Mouse (Mus musculus) spleen, postnatal 10 days (tissue): Measurements from ENCODE around the gene Kansl1.
"Not testable (repeated sequence)": the region's sequence is repeated elsewhere in the genome, so short reads cannot be mapped to it uniquely, and the experiment has no call there.

ENCODE experiments used
- DNase-seq, 2 experiments: peaks; one replicate each; pipeline ENCODE4 v3.0.0; 2021 to 2022; ENCODE audit warnings: low spot score in 2 of 2

Kansl1 gene

GRCm38 (mm10) chr11:104468751-104469268 is at the start of gene Kansl1:
Kansl1 (minus strand) TSS chr11:104468861.
- DNase-seq, result peak; percentile 33 to 47

DNA sequence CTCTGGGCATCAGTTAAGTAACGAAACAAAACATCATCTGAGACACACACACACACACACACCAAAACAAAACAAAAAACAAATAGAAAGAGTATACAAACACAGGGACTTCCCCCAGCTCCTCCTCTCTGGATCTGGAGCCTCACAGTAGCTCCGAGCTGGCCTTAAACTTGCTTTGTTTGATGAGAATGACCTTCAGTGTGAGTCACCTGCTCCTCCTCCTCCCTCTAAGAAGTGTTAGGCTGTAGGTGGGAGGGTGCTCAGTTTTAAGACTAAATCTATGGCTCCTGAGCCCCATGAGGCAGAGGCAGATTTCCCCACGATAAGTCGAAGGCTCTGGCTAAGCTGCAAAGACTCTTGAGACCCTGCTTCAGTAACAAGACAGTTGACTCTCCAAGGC is 43.8 kb upstream of the Kansl1 start:
- no peak for DNase-seq

DNA sequence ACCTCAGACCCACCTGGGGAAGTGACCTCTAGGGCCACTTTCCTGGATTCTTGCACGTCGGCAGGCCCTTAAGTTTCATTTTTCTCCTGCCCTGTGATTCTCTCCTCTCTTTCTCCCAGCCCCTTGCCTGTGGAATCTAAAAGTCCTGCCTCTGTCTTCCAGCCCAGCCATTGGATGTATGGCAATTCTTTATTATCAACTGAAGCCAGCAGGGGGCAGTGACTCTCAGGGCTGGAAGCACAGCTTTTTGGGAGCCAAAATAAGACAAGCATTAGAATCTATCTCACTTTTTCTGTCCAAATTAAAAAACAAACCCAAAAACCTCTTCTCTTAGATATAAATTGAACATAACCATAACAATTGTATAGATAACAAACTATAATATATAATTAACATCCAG is 41.9 kb upstream of the Kansl1 start:
- peak in 1 of 2 experiments; percentile 55 for DNase-seq

DNA sequence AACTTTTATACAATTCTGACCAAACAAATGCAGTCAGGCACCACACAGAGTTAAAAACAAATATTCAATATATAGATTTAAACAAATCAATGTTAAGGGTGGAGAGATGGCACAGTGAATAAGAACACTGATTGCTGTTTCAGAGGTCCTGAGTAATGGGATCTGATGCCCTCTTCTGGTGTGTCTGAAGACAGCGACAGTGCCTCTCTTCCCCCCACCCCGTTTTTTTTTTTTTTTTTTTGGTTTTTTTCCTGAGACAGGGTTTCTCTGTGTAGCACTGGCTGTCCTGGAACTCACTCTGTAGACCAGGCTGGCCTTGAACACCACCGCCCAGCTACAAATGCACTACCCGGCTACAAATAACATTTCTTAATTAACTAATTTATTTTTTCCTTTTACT is 39.8 kb upstream of the Kansl1 start:
- no peak for DNase-seq

DNA sequence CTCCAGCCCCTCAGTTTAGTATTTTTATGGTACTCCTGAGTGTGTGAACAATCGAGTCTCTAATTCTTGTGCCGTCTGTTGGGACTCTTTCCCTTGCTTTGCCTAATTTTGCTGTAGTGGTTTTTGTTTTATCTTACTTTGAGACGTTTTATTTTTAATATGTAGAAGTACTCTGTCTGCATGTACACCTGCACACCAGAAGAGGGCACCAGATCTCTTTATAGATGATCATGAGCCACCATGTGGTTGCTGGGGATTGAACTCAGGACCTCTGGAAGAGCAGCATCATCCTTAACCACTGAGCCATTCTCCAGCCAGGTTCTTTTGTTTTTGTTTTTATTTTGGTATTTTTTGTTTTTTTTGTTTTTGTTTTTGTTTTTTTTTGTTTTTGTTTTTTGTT is 19.6 kb upstream of the Kansl1 start:
- DNase-seq, result no peak

DNA sequence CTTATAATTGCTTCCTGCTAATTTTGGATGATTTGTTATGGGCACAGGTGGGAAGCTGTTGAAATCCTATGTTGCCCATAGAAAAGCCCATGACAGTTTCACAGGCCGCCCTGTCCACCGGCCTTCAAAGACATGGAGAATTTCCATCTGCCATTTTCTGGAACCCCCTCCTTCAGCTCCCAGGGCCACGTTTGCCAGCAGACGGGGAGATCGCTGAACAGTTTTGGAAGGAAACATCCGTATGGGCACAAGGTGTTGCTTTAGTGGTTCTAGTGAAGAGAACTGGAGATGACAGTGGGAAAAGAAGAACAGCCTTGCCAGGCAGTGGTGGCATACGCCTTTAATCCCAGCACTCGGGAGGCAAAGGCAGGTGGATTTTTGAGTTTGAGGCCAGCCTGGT is 13.3 kb upstream of the Kansl1 start:
- no peak for DNase-seq

DNA sequence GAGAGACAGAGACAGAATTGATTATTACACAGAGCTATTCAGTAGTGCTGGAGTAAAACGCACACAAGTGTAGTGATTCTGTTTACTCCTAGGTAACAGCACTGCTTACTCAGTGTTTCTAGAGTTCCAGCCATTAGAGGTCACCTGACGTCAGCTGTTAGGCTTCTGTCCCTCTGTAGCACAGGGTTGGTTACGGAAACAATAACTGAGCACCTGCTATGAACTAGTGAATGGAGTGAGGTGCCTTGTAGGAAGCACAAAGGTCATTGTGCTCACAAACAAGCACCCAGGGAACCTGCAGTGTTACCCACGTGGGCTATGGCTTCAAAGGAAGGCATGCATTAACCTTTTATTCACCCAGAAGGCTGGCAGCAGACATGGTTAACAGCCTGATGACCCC is 10.8 kb upstream of the Kansl1 start:
- DNase-seq, result no peak

DNA sequence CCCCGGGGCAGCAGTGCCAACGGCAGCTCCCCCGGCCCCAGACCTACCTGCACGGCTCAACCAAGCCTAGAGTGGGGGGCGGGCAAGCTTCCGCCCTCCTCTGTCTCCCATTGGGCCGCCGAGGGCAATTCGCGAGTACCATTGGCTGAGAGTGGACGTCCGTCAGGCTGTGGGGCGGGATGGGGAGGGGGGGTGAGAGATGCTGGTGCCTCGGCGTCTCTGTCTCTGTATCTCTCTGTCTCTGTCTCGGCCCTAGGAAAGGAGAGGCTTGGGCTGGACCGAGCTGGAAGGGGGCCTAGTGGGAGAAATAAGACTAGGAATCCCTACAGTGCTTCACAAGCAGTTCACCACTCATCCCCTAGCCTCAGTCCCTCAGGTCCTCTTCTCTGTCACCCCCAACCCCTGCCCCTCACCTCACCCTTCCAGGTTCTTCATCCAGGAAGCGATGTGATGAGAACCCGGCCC is 742 bp upstream of the Kansl1 start:
- DNase-seq, result peak; percentile 81 to 89

GRCm38 (mm10) chr11:104467698-104468097 is 963 bp downstream of the Kansl1 start:
- no peak for DNase-seq

GRCm38 (mm10) chr11:104461551-104461950 is 7.1 kb downstream of the Kansl1 start:
- DNase-seq, result peak in 1 of 2 experiments; percentile 74

- DNase-seq, result no peak
These were observed 9.0 kb downstream of the Kansl1 start for GRCm38 (mm10) chr11:104459671-104460070.

DNA sequence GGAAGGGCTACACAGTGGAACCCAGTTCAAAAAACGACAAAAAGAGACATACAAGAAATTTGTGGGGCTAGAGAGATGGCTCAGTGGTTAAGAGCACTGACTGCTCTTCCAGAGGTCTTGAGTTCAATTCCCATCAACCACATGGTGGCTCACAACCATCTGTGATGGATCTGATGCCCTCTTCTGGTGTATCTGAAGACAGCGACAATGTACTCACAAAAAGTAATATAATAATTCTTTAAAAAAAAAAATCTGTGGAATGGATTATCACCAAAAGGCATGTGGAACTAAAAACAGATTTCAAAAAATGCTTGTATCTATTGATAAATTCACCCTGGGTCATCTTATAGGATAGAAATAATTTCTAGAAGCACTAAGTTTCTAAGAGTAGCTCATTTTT is 10.2 kb downstream of the Kansl1 start:
- no peak for DNase-seq

- DNase-seq, result no peak
These were observed 16.0 kb downstream of the Kansl1 start for GRCm38 (mm10) chr11:104452709-104453108.

DNA sequence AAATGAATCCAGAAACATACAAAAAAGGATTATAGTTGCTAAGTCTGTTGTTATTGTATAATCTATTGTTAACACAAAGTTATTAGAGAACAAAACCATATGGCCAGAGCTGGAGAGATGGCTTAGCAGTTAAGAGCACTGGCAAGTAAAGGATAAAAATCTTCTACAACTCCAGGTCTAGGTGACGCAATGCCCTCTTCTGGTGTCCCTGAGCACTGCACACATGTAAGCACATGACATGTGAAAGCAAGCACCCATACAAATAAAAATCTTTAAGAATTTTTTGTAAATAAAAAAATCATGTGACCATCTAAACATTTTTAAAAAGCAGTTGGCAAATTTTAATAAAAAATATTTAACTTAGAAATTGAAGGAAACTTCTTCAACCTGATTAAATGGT is 17.4 kb downstream of the Kansl1 start:
- peak in 1 of 2 experiments; percentile 49 for DNase-seq

DNA sequence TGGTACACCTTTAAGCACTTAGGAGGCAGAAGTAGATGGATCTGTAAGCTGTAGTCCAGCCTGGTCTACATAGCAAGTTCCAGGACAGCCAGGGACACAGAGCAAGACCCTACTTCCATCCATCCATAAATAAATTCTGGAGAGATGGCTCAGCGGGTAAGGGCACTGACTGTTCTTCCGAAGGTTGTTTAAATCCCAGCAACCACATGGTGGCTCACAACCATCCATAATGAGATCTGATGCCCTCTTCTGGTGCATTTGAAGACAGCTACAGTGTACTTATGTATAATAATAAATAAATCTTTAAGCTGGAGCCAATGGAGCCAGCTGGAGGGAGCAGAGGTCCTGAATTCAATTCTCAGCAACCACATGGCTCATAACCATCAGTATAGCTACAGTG is 20.2 kb downstream of the Kansl1 start:
- DNase-seq, result not testable (repeated sequence)

GRCm38 (mm10) chr11:104445538-104445937 is 23.1 kb downstream of the Kansl1 start:
- DNase-seq, result no peak

DNA sequence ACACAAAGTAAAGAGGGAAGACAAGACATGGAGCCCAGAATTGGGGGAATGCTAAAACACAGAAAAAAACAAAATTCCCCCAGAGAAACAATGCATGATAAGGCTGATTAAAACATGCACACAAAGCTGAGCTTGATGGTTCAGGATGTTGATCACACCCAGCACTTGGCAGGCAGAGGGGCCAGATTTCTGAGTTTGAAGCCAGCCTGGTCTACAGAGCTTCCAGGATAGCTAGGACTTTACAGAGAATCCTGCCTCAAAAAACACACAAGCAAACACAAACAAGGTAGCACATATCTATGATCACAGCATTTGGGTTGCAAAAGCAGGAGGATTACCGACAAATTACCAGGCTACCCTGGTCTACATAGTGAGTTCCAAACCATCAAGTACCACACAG is 23.6 kb downstream of the Kansl1 start:
- DNase-seq, result no peak

DNA sequence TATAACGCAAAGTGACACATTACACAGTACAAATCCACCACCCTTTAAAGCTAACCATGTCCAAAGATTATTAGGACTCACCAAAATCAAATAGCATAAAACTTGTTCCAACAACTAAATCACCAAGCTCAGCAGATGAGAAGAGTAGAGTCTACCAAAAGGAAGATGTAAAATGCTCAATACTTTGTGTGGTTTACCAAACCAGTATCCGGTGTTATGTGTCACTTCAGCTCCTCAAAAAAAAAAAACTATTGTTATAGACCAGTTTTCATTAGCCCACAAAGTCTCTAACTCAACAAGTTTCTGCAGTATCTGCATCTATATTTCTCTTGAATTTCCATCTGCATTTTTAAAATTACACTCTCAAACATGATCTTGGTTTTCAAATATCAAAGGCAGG is 25.3 kb downstream of the Kansl1 start:
- DNase-seq, result no peak

- peak; percentile 89 to 94 for DNase-seq
These were observed 26.1 kb downstream of the Kansl1 start for GRCm38 (mm10) chr11:104442333-104443136.

DNA sequence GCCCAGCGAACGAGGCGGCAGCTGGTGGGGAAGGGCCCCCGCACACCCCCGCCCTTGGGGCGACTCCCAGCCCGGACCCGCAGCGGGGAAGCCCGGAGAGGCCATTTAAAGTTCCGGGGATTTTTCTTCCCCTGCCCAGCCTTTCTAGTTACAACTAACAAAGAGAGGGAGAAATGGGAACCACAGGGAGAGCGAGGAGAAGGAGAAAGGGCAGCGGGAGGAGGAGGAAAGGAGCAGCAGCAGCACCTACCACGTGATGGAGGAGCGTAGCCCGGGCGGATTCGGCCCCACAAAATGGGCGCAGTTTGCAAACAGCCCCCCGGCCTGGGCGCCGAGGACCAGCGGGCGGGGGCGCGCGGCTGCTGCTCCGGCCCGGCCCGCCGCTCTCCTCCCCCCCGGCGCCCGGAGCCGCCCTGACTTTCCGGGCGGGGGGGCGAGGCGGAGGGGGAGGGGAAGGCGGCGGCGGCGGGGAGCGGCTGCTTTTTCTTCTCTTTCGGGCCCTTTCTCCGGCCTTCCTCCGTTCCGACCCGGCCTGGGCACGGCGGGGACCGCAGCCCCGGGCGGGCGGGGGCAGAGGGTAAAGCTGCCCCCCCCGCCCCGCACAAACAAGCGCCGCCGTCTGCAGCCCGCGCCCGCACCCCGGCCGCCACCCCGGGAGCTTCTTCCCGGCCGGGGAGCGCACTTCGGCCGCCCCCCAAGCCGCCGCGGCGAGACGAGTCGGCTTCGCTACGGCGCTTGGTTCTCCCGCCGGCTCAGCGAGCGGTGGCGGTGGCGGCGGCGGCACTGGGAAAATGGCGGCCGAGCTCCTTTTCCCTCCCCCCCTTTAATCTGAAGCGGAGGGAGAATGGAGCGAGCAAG is 27.0 kb downstream of the Kansl1 start:
- DNase-seq, result peak; percentile 76 to 81

- DNase-seq, result no peak
These were observed 27.9 kb downstream of the Kansl1 start for GRCm38 (mm10) chr11:104440521-104441474.
